Mouse (Mus musculus) skeletal muscle tissue, postnatal 0 days (tissue): Measurements from ENCODE around the gene Cd300a. TPM values are rescaled to one million over a fixed set of nuclear protein-coding genes. Genes with fewer than 3 reads are reported as not detected.

Experiments
- polyA plus RNA-seq: library from polyadenylated mRNA; unstranded; fragments of >200 nt; fragmentation: Nextera tagmentation; extraction: Ambion mirVana; gene quantifications from 2 replicates; pipeline ENCODE4 v1.2.1, GENCODE M21; 2015

The Cd300a gene
- 1.3 and 2.7 TPM in 2 replicates for polyA plus RNA-seq

DNA sequence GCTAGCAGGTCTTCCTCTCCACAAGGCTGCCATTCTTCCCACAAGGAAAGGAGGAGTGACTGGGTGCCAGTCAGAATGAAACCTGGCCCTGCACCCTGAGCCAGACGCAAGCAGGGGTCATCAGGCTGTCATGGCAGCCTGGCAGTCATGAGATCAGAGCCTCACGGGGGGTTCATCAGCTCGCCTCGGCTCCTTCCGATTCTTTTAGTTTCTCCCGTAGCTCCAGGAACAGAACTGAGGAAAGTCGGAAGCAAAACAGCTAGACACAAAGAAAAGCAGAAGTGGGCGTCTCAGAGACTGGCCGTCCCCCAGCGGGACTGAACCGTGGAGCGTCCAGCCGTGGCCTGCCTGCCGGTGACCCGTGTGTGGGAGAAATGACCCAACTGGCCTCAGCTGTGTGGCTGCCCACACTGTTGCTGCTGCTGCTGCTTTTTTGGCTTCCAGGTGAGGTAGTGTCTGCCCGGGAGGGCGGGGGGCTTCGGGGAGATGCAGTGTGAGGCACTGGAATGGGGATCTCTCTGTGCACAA, at the start of gene Cd300a:
Cd300a (plus strand) TSS at position 51 of the 528 bp plus-strand sequence.

DNA sequence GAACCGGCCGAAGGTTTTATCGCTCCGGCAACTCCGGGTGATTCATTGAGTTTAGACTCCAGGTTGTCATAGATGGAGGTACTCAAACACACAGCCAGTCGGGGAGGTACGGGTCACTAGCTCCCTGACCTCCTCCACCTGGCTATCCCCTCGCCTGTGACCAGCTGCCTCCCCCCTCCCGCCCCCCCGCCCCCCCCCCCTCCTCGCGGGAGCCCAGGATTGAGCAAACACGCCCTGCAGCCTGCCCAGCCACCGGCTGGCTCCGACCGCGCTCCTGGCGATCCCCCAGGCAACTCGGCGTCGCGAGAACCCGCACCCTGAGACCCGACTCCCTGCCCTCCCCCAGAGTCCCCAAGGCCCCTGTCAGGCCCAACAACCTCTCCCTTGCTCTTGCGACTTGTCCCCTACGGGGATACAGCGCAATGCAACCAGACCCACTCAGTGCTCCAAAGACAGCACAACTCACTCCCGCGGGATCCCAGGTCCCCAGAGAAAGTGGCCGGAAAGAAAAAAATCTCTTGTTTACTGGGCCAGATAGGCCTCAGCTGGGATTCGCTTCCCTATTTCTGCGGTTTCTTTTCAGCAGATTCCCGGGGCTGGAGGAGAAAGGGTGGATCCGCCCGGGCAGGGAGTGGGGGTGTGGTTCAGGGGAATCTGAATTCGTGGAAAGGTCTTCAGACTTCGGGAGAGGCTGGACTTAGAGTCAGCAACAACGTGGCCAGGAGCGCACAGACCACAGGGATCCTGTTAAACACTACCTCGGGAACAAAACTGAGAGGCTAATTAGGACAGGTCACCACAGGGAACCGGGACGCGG, 39.2 kb upstream of the Cd300a start, which contains the start of gene Gprc5c:
Gprc5c (plus strand) TSS at position 701 of the 817 bp plus-strand sequence.

DNA sequence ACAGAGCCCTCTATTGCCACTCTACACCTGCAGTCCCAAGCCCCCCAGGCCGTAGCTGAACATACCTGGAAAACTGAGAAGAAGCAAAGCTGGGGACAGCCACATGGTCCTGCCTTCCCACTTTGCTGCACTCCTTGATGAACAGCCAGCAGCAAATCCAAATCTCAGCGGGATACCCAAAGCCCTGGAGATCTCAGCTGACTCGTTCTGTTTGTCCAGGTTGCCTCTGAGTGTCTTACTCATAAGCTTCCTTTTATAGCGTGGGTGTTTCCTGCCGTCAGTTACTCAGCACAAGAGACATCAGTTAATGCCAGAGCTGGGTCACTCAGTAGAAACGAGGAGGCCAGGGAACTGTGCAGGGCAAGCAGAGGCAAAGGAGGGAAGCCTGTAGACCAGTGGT, 44.3 kb downstream of the Cd300a start, which contains the start of gene Cd300lb:
Cd300lb (minus strand) TSS at position 243 of the 400 bp plus-strand sequence.

Other genes starting within 250 kb of the Cd300a start
- gene Rpl38, start 221.5 kb upstream of the Cd300a start, polyA plus RNA-seq: 753 and 774 TPM in 2 replicates
- 67.6 and 69.5 TPM in 2 replicates for gene Ttyh2, start 214.6 kb upstream of the Cd300a start, polyA plus RNA-seq
- gene Dnaic2, start 162.6 kb upstream of the Cd300a start, polyA plus RNA-seq: 1.1 and 1.2 TPM in 2 replicates
- gene Kif19a, start 124.7 kb upstream of the Cd300a start, polyA plus RNA-seq: 0.41 and 0.81 TPM in 2 replicates
- 1.4 and 1.9 TPM in 2 replicates for gene Btbd17, start 94.1 kb upstream of the Cd300a start, polyA plus RNA-seq
- gene Gpr142, start 91.1 kb upstream of the Cd300a start, polyA plus RNA-seq: not detected in 2 replicates
- gene Gprc5c, start 38.9 kb upstream of the Cd300a start, polyA plus RNA-seq: 37.8 and 38.2 TPM in 2 replicates
- 0.40 and 0.62 TPM in 2 replicates for gene Cd300lb, start 44.3 kb downstream of the Cd300a start, polyA plus RNA-seq
- not detected in 2 replicates for gene Cd300c, start 79.1 kb downstream of the Cd300a start, polyA plus RNA-seq
- gene Cd300ld, start 99.9 kb downstream of the Cd300a start, polyA plus RNA-seq: 0.55 and 0.78 TPM in 2 replicates
- 2.0 and 2.1 TPM in 2 replicates for gene Cd300c2, start 111.8 kb downstream of the Cd300a start, polyA plus RNA-seq
- 0.16 TPM in 1 of 2 replicates, not detected in the other for gene Cd300ld2, start 126.2 kb downstream of the Cd300a start, polyA plus RNA-seq
- gene Cd300ld4, start 137.0 kb downstream of the Cd300a start, polyA plus RNA-seq: not detected in 2 replicates
- not detected in 2 replicates for gene Cd300ld5, start 147.7 kb downstream of the Cd300a start, polyA plus RNA-seq
- gene Cd300ld3, start 158.4 kb downstream of the Cd300a start, polyA plus RNA-seq: not detected in 2 replicates
- gene Cd300e, start 172.1 kb downstream of the Cd300a start, polyA plus RNA-seq: not detected in 2 replicates
- gene Rab37, start 201.4 kb downstream of the Cd300a start, polyA plus RNA-seq: 1.1 and 1.5 TPM in 2 replicates
- gene Cd300lf, start 244.0 kb downstream of the Cd300a start, polyA plus RNA-seq: 0.62 and 0.94 TPM in 2 replicates